Mouse (Mus musculus): ENCODE data around the gene Marcksl1. TPM values are rescaled to one million over a fixed set of nuclear protein-coding genes. Genes with fewer than 3 reads are reported as not detected.

Gene Marcksl1
- total and polyA plus RNA-seq, 2 experiments from 2014 or later = 135 to 183 TPM

DNA sequence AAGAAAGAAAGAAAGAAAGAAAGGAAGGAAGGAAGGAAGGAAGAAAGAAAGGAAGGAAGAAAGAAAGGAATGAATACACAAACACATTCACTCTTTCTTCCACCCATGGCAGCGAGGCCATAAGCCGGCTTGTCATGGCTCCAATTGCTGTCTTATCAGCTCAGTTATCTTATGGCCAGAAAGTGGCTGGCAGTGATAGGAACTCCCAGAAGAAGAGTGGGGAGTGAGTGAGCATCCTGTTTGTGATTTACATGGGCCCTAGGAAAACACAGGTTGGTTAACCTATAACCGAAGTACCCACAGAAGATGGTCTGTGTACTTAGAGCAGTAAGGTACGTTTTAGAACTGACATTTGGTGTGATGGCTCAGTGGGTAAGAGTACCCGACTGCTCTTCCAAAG lies 47.8 kb downstream of the Marcksl1 start:
- 75% methylated on average over 5 of the region's 5 CpGs for WGBS
- ATAC-seq (ENCODE audit: insufficient read depth, low read depth) = no peak

DNA sequence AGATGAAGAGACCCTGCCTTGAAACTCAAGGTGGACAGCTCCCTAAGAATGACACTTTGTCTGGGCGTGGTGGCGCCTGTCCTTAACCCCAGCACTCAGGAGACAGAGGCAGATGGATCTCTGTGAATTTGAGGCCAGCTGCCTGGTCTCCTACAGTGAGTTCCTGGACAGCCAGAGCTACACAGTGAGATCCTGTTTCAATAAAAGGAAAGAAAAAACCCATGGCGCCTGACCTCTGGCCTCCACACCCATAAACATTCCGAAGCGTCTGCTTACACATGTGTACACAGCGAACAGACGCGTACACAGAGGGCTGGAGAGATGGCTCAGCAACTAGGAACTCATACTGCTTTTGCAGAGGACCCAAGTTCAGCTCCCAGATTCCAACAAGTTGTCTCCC lies 50.3 kb downstream of the Marcksl1 start:
- H3K4me1 ChIP-seq (ENCODE audit: control insufficient read depth, insufficient read depth) = no peaks in the 10 kb centered on the region
- H3K9me3 ChIP-seq (replicated peaks; ENCODE audit: control insufficient read depth, low read length) = no peaks in the 10 kb centered on the region
- H3K4me3 ChIP-seq (ENCODE audit: low read depth, low read length) = no peak overlapping the region
- H3K4me2 ChIP-seq (ENCODE audit: low read depth, low read length) = no peak overlapping the region
- no peak overlapping the region for H3K9ac ChIP-seq (replicated peaks; ENCODE audit: low read depth, low read length)
- WGBS = 70% methylated on average over 8 of the region's 8 CpGs
- TF ChIP-seq CTCF (IDR thresholded peaks at IDR 0.05; ENCODE audit: low read depth) (no peak), EP300 (IDR thresholded peaks at IDR 0.05; ENCODE audit: low read depth) (no peak)
- no peaks in the 10 kb centered on the region for H3K27me3 ChIP-seq (ENCODE audit: control insufficient read depth, insufficient read depth, low read length)
- no peaks in the 10 kb centered on the region for H3K36me3 ChIP-seq (replicated peaks; ENCODE audit: control insufficient read depth, insufficient read depth, low read length)
- DNase-seq (ENCODE audit: low spot score) = no peak
- ATAC-seq (ENCODE audit: insufficient read depth, low read depth) = no peak
- no peak overlapping the region for H3K27ac ChIP-seq (ENCODE audit: low read depth)

More for the DNA sequence above, 47.8 kb downstream of the Marcksl1 start:
- no peaks in the 10 kb centered on the region for H3K36me3 ChIP-seq (replicated peaks; ENCODE audit: control insufficient read depth, insufficient read depth, low read length)
- TF ChIP-seq CTCF (IDR thresholded peaks at IDR 0.05; ENCODE audit: low read depth) (no peak), EP300 (IDR thresholded peaks at IDR 0.05; ENCODE audit: low read depth) (no peak)
- H3K27ac ChIP-seq (ENCODE audit: low read depth) = no peak overlapping the region
- H3K4me2 ChIP-seq (ENCODE audit: low read depth, low read length) = no peak overlapping the region
- no peak overlapping the region for H3K9ac ChIP-seq (replicated peaks; ENCODE audit: low read depth, low read length)
- peaks cover 5% of the 10 kb centered on the region; the same call in 1 of the 2 replicates for H3K4me1 ChIP-seq (ENCODE audit: control insufficient read depth, insufficient read depth)
- no peak overlapping the region for H3K4me3 ChIP-seq (ENCODE audit: low read depth, low read length)
- DNase-seq (ENCODE audit: low spot score) = no peak
- H3K9me3 ChIP-seq (replicated peaks; ENCODE audit: control insufficient read depth, low read length) = no peaks in the 10 kb centered on the region
- no peaks in the 10 kb centered on the region for H3K27me3 ChIP-seq (ENCODE audit: control insufficient read depth, insufficient read depth, low read length)

DNA sequence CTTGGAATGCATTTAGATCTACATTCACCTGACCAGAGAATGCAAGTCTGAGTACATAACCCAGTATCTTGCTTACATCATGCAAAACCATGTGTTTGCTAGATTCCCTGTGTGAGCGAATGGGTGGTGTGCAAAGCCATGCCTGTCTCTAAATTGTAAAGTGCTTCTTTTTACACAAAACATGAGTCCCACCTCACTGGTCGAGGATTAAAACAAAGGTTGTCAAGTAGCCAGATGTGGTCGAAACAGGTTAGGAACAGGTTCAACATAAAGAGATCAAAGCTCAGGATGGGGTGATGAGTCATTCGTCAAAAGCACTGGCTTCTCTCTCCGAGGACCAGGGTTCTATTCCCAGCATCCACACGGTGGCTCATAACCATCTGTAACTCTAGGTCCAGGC lies 51.8 kb downstream of the Marcksl1 start:
- no peaks in the 10 kb centered on the region for H3K4me1 ChIP-seq (ENCODE audit: control insufficient read depth, insufficient read depth)
- H3K27ac ChIP-seq (ENCODE audit: low read depth) = no peak overlapping the region
- H3K9ac ChIP-seq (replicated peaks; ENCODE audit: low read depth, low read length) = no peak overlapping the region
- ATAC-seq (ENCODE audit: insufficient read depth, low read depth) (no peak), DNase-seq (ENCODE audit: low spot score) (no peak)
- no peaks in the 10 kb centered on the region for H3K36me3 ChIP-seq (replicated peaks; ENCODE audit: control insufficient read depth, insufficient read depth, low read length)
- H3K27me3 ChIP-seq (ENCODE audit: control insufficient read depth, insufficient read depth, low read length) = no peaks in the 10 kb centered on the region
- 70% methylated on average over 6 of the region's 6 CpGs for WGBS
- H3K4me2 ChIP-seq (ENCODE audit: low read depth, low read length) = no peak overlapping the region
- TF ChIP-seq CTCF (IDR thresholded peaks at IDR 0.05; ENCODE audit: low read depth) = no peak
- TF ChIP-seq EP300 (IDR thresholded peaks at IDR 0.05; ENCODE audit: low read depth) = no peak
- H3K9me3 ChIP-seq (replicated peaks; ENCODE audit: control insufficient read depth, low read length) = no peaks in the 10 kb centered on the region
- H3K4me3 ChIP-seq (ENCODE audit: low read depth, low read length) = no peak overlapping the region

Small RNA genes lying within 50 kb of the gene (microRNA-seq; reads per million reads assigned to microRNA genes)
- gene Mir8119 = not detected

Other genes with a start within 250 kb of the Marcksl1 start
- gene Sync, start 226.0 kb upstream of the Marcksl1 start, total RNA-seq (2014; rRNA removed; ENCODE audit: low replicate concordance) = 1.4 and 1.9 TPM in 2 replicates
- gene Sync, start 226.0 kb upstream of the Marcksl1 start, polyA plus RNA-seq (2015; fragmentation: Nextera tagmentation; extraction: Ambion mirVana) = 3.4 and 3.8 TPM in 2 replicates
- gene Rbbp4, start 178.2 kb upstream of the Marcksl1 start, total RNA-seq (2014; rRNA removed; ENCODE audit: low replicate concordance) = 97.3 and 101 TPM in 2 replicates
- gene Rbbp4, start 178.2 kb upstream of the Marcksl1 start, polyA plus RNA-seq (2015; fragmentation: Nextera tagmentation; extraction: Ambion mirVana) = 221 and 222 TPM in 2 replicates
- gene Zbtb8os, start 177.9 kb upstream of the Marcksl1 start, total RNA-seq (2014; rRNA removed; ENCODE audit: low replicate concordance) = 13.5 and 20.8 TPM in 2 replicates
- 32.2 and 33.7 TPM in 2 replicates for gene Zbtb8os, start 177.9 kb upstream of the Marcksl1 start, polyA plus RNA-seq (2015; fragmentation: Nextera tagmentation; extraction: Ambion mirVana)
- 14.0 and 15.4 TPM in 2 replicates for gene Zbtb8a, start 135.5 kb upstream of the Marcksl1 start, total RNA-seq (2014; rRNA removed; ENCODE audit: low replicate concordance)
- 7.0 TPM in 2 replicates for gene Zbtb8a, start 135.5 kb upstream of the Marcksl1 start, polyA plus RNA-seq (2015; fragmentation: Nextera tagmentation; extraction: Ambion mirVana)
- gene Zbtb8b, start 72.7 kb upstream of the Marcksl1 start, total RNA-seq (2014; rRNA removed; ENCODE audit: low replicate concordance) = 1.9 and 3.6 TPM in 2 replicates
- gene Zbtb8b, start 72.7 kb upstream of the Marcksl1 start, polyA plus RNA-seq (2015; fragmentation: Nextera tagmentation; extraction: Ambion mirVana) = 1.1 and 1.6 TPM in 2 replicates
- gene Bsdc1, start 52.0 kb upstream of the Marcksl1 start, total RNA-seq (2014; rRNA removed; ENCODE audit: low replicate concordance) = 46.3 and 58.4 TPM in 2 replicates
- 18.7 and 20.1 TPM in 2 replicates for gene Bsdc1, start 52.0 kb upstream of the Marcksl1 start, polyA plus RNA-seq (2015; fragmentation: Nextera tagmentation; extraction: Ambion mirVana)
- not detected in 2 replicates for gene Tssk3, start 22.6 kb upstream of the Marcksl1 start, total RNA-seq (2014; rRNA removed; ENCODE audit: low replicate concordance)
- gene Tssk3, start 22.6 kb upstream of the Marcksl1 start, polyA plus RNA-seq (2015; fragmentation: Nextera tagmentation; extraction: Ambion mirVana) = not detected in 2 replicates
- gene Fam229a, start 22.4 kb upstream of the Marcksl1 start, total RNA-seq (2014; rRNA removed; ENCODE audit: low replicate concordance) = not detected in 2 replicates
- gene Fam229a, start 22.4 kb upstream of the Marcksl1 start, polyA plus RNA-seq (2015; fragmentation: Nextera tagmentation; extraction: Ambion mirVana) = 0.22 and 0.52 TPM in 2 replicates
- gene Hdac1, start 29.1 kb downstream of the Marcksl1 start, total RNA-seq (2014; rRNA removed; ENCODE audit: low replicate concordance) = 25.8 and 34.5 TPM in 2 replicates
- gene Hdac1, start 29.1 kb downstream of the Marcksl1 start, polyA plus RNA-seq (2015; fragmentation: Nextera tagmentation; extraction: Ambion mirVana) = 73.6 and 77.9 TPM in 2 replicates
- gene Lck, start 60.1 kb downstream of the Marcksl1 start, total RNA-seq (2014; rRNA removed; ENCODE audit: low replicate concordance) = 2.0 and 8.9 TPM in 2 replicates
- gene Lck, start 60.1 kb downstream of the Marcksl1 start, polyA plus RNA-seq (2015; fragmentation: Nextera tagmentation; extraction: Ambion mirVana) = 0.71 and 0.99 TPM in 2 replicates
- gene Fam167b, start 65.0 kb downstream of the Marcksl1 start, total RNA-seq (2014; rRNA removed; ENCODE audit: low replicate concordance) = 4.6 and 6.2 TPM in 2 replicates
- gene Fam167b, start 65.0 kb downstream of the Marcksl1 start, polyA plus RNA-seq (2015; fragmentation: Nextera tagmentation; extraction: Ambion mirVana) = 6.1 and 6.2 TPM in 2 replicates
- 408 and 443 TPM in 2 replicates for gene Eif3i, start 87.1 kb downstream of the Marcksl1 start, total RNA-seq (2014; rRNA removed; ENCODE audit: low replicate concordance)
- 169 and 172 TPM in 2 replicates for gene Eif3i, start 87.1 kb downstream of the Marcksl1 start, polyA plus RNA-seq (2015; fragmentation: Nextera tagmentation; extraction: Ambion mirVana)
- 108 and 115 TPM in 2 replicates for gene Tmem234, start 87.1 kb downstream of the Marcksl1 start, total RNA-seq (2014; rRNA removed; ENCODE audit: low replicate concordance)
- gene Tmem234, start 87.1 kb downstream of the Marcksl1 start, polyA plus RNA-seq (2015; fragmentation: Nextera tagmentation; extraction: Ambion mirVana) = 150 and 161 TPM in 2 replicates
- gene Dcdc2b, start 100.7 kb downstream of the Marcksl1 start, total RNA-seq (2014; rRNA removed; ENCODE audit: low replicate concordance) = 9.8 TPM in 1 of 2 replicates, not detected in the other
- 1.5 and 1.9 TPM in 2 replicates for gene Dcdc2b, start 100.7 kb downstream of the Marcksl1 start, polyA plus RNA-seq (2015; fragmentation: Nextera tagmentation; extraction: Ambion mirVana)
- gene Iqcc, start 105.5 kb downstream of the Marcksl1 start, total RNA-seq (2014; rRNA removed; ENCODE audit: low replicate concordance) = 6.3 TPM in 2 replicates
- 23.0 and 26.3 TPM in 2 replicates for gene Iqcc, start 105.5 kb downstream of the Marcksl1 start, polyA plus RNA-seq (2015; fragmentation: Nextera tagmentation; extraction: Ambion mirVana)
- 41.9 and 55.1 TPM in 2 replicates for gene Ccdc28b, start 110.4 kb downstream of the Marcksl1 start, total RNA-seq (2014; rRNA removed; ENCODE audit: low replicate concordance)
- 58.0 and 58.6 TPM in 2 replicates for gene Ccdc28b, start 110.4 kb downstream of the Marcksl1 start, polyA plus RNA-seq (2015; fragmentation: Nextera tagmentation; extraction: Ambion mirVana)
- 28.3 and 28.5 TPM in 2 replicates for gene Txlna, start 127.5 kb downstream of the Marcksl1 start, total RNA-seq (2014; rRNA removed; ENCODE audit: low replicate concordance)
- gene Txlna, start 127.5 kb downstream of the Marcksl1 start, polyA plus RNA-seq (2015; fragmentation: Nextera tagmentation; extraction: Ambion mirVana) = 22.7 and 23.2 TPM in 2 replicates
- 48.8 and 52.3 TPM in 2 replicates for gene Kpna6, start 159.2 kb downstream of the Marcksl1 start, total RNA-seq (2014; rRNA removed; ENCODE audit: low replicate concordance)
- 9.3 and 10.4 TPM in 2 replicates for gene Kpna6, start 159.2 kb downstream of the Marcksl1 start, polyA plus RNA-seq (2015; fragmentation: Nextera tagmentation; extraction: Ambion mirVana)
- 3.6 and 11.8 TPM in 2 replicates for gene Tmem39b, start 183.3 kb downstream of the Marcksl1 start, total RNA-seq (2014; rRNA removed; ENCODE audit: low replicate concordance)
- gene Tmem39b, start 183.3 kb downstream of the Marcksl1 start, polyA plus RNA-seq (2015; fragmentation: Nextera tagmentation; extraction: Ambion mirVana) = 3.9 and 4.1 TPM in 2 replicates
- 43.5 and 47.8 TPM in 2 replicates for gene Khdrbs1, start 228.7 kb downstream of the Marcksl1 start, total RNA-seq (2014; rRNA removed; ENCODE audit: low replicate concordance)
- 42.2 and 44.7 TPM in 2 replicates for gene Khdrbs1, start 228.7 kb downstream of the Marcksl1 start, polyA plus RNA-seq (2015; fragmentation: Nextera tagmentation; extraction: Ambion mirVana)

All from heart, postnatal 0 days (tissue).